11 mouse cellular contexts compared by ENCODE assay signal in genomic region chr17:43138356-43138755, GRCm38 (mm10).
DNase-seq lines count a peak whose midpoint lies in the region; ATAC-seq and TF ChIP-seq lines count a peak whose summit lies in the region.
"Had no signal": no experiment of that assay in that cellular context is flagged by ENCODE, and none has a peak within 500 bp of the region (broad histone marks: within the 10 kb centered on the region; RNA-seq: fewer than 3 reads in every experiment).

No protein-coding gene starts in this region.

- H3K27ac ChIP-seq in gastrocnemius, adult 2 months: 0 out of 2 replicates have a peak overlapping the region, but pooled peaks have one; percentile 29
- peak overlapping the region; percentile 35 for H3K27ac ChIP-seq in intestine, embryonic 16.5 days (ENCODE audit: low read length)
- H3K27ac ChIP-seq: embryonic facial prominence, embryonic 15.5 days; limb, embryonic 13.5 days had no signal

- no peak for DNase-seq in gastrocnemius, adult 2 months
- DNase-seq in gastrocnemius, adult 18-20 months (ENCODE audit: low spot score): no peak
- peak; percentile 85 for DNase-seq in 416B (ENCODE audit: low read depth)
- no peak for DNase-seq in ovary, adult 18-20 months (ENCODE audit: low spot score)
- DNase-seq in right cerebral cortex, postnatal 36 days (ENCODE audit: low spot score in 2 of 2): no peak
- DNase-seq in frontal cortex, postnatal 14 days (ENCODE audit: low spot score in 2 of 2): no peak
- DNase-seq: adrenal gland, postnatal 10 days had no signal

- H3K4me2 ChIP-seq in intestine, embryonic 16.5 days (ENCODE audit: low read depth, low read length): no peak overlapping the region
- H3K4me2 ChIP-seq: embryonic facial prominence, embryonic 15.5 days; limb, embryonic 13.5 days had no signal

- intact Hi-C loops in gastrocnemius, adult 2 months (cut with DNase I): no loop called here

- WGBS in intestine, embryonic 16.5 days: 56% methylated on average over 7 of the region's 7 CpGs

- H3K36me3 ChIP-seq in intestine, embryonic 16.5 days (ENCODE audit: control insufficient read depth, insufficient read depth, low read length): no peaks in the 10 kb centered on the region
- H3K36me3 ChIP-seq: embryonic facial prominence, embryonic 15.5 days; limb, embryonic 13.5 days had no signal

- peaks cover 2% of the 10 kb centered on the region; the same call in 1 of the 2 replicates for H3K4me1 ChIP-seq in intestine, embryonic 16.5 days (ENCODE audit: control insufficient read depth, insufficient read depth, low read length)
- H3K4me1 ChIP-seq: embryonic facial prominence, embryonic 15.5 days had no signal

- no peak overlapping the region for H3K9ac ChIP-seq in intestine, embryonic 16.5 days (ENCODE audit: low read depth, low read length)
- H3K9ac ChIP-seq: embryonic facial prominence, embryonic 15.5 days; limb, embryonic 13.5 days had no signal

- TF ChIP-seq CTCF in gastrocnemius, adult 2 months (IDR thresholded peaks at IDR 0.05): no peak

- H3K9me3 ChIP-seq in intestine, embryonic 16.5 days (ENCODE audit: control insufficient read depth, low read length): no peaks in the 10 kb centered on the region
- H3K9me3 ChIP-seq: embryonic facial prominence, embryonic 15.5 days; limb, embryonic 13.5 days had no signal

- no peaks in the 10 kb centered on the region for H3K27me3 ChIP-seq in intestine, embryonic 16.5 days (replicated peaks; ENCODE audit: control insufficient read depth, insufficient read depth, low read length)
- H3K27me3 ChIP-seq: embryonic facial prominence, embryonic 15.5 days; limb, embryonic 13.5 days had no signal

- peak; percentile 93 for ATAC-seq in intestine, embryonic 16.5 days
- peak; percentile 81 for ATAC-seq in megakaryocyte progenitor cell, adult 5-6 weeks (replicated peaks; ENCODE audit: poor library complexity)

- H3K4me3 ChIP-seq in gastrocnemius, adult 2 months: no peak overlapping the region
- H3K4me3 ChIP-seq in intestine, embryonic 16.5 days (ENCODE audit: low read length): no peak overlapping the region
- H3K4me3 ChIP-seq: embryonic facial prominence, embryonic 15.5 days; limb, embryonic 13.5 days had no signal
